Mouse (Mus musculus): ENCODE data around the gene Icosl.
"Not testable (repeated sequence)": the region's sequence is repeated elsewhere in the genome, so short reads cannot be mapped to it uniquely, and the experiment has no call there.

Gene Icosl

GRCm38 (mm10) chr10:78069101-78070011 is at the start of gene Icosl:
Gene Icosl (plus strand): TSS chr10:78069302.
- DNase-seq (ENCODE audit: low spot score in 2 of 2) = peak in 1 of 2 experiments; percentile 30

GRCm38 (mm10) chr10:78019984-78020383 is 49.1 kb upstream of the Icosl start:
- not testable (repeated sequence) for DNase-seq (ENCODE audit: low spot score in 2 of 2)

DNA sequence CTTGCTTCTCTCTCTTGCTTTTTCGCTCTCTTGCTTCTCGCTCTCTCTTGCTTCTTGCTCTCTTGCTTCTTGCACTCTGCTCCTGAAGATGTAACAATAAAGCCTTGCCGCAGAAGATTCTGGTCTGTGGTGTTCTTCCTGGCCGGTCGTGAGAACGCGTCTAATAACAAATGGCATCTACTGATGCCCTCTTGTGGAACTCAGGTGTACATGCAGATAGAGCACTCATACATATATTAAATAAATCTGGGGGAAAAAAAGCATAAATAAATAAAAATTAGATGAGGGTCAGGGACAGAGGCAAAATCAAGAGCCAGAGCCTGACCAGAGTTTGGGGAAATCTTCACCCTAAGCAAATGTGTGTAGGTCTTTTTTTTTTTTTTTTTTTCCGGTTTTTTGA is 43.6 kb upstream of the Icosl start:
- not testable (repeated sequence) for DNase-seq (ENCODE audit: low spot score in 2 of 2)

GRCm38 (mm10) chr10:78028129-78028528 is 41.0 kb upstream of the Icosl start:
- DNase-seq (ENCODE audit: low spot score in 2 of 2) = peak in 1 of 2 experiments; percentile 69

- no peak for DNase-seq (ENCODE audit: low spot score in 2 of 2)
Observed at GRCm38 (mm10) chr10:78029080-78029479, 40.0 kb upstream of the Icosl start.

DNA sequence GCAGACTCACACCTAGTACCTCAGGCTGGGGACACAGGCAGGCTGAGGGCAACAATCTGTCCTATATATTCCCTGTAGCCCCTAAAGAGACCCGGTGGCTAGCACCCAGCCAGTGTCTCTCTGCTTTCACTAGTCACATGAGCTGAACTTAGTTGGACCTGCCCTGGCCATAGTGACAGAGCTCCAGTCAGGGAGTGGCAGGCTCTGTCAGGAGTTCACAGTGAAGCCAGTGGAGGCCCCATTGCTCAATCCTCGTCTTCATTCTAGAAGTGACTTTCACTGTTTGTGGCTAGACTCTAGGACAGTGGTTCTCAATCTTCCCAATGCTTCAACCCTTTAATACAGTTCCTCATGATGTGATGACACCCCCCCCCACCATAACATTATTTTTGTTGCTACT is 37.1 kb upstream of the Icosl start:
- DNase-seq (ENCODE audit: low spot score in 2 of 2) = no peak

GRCm38 (mm10) chr10:78037139-78037538 is 32.0 kb upstream of the Icosl start:
- DNase-seq (ENCODE audit: low spot score in 2 of 2) = no peak

GRCm38 (mm10) chr10:78041647-78042046 is 27.5 kb upstream of the Icosl start, which contains the start of gene Dnmt3l:
Gene Dnmt3l (plus strand): TSS chr10:78041947.
- DNase-seq (ENCODE audit: low spot score in 2 of 2) = no peak

DNA sequence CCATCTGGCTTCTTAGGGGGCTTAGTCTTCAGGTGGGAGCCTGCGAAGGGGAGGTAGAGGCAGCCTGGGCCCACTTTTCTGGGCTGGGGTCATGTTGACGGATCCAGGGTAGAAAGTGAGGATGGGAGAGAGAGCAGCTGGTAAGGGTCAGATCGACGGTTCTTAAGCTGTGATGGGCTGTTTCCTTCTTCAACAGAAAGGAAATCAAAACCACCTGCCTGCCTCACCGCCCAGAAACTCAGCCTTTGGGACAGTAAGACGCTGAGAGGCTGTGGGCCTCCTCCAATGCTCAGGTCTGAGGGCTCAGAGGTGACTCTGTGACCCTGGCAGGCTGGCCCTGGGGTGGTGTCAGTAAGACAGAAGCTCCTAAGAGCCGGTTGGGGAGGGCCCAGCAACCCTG is 27.0 kb upstream of the Icosl start:
- DNase-seq (ENCODE audit: low spot score in 2 of 2) = no peak

DNA sequence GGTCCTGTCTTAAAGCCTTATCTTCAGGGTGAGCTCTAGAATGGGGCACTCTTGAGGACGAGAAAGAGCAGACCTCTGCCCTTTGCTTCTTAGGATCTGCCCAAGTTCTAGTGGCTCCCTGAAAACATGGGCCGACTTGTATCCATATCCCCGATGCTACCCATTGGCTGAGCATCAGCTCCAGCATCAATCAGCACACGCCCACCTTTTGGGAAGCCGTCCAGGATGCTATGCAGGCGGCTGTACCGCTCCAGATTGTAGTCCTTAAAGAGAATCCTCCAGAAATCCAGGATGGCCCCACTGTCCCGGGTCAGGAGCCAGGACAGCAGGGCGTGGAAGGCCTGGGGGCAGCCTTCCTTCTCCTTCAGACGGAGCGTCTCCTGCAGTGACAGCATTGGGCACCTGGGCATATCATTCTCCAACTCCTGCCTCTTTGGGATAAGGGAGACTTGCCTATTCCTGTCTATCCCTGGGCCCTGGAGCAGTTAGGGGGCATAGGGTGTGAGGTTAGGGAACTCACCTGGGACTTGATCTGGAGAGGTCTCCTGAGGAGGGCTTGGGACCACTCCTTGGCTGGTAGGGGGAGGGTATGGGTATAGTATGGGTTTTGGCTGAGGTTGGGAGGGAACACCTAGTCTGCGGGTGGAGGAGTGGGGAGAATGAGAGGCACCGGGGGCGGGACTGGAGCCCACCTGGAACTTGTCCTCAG is 26.3 kb upstream of the Icosl start:
- DNase-seq (ENCODE audit: low spot score in 2 of 2) = peak in 1 of 2 experiments; percentile 29

- peak in 1 of 2 experiments; percentile 52 for DNase-seq (ENCODE audit: low spot score in 2 of 2)
Observed at GRCm38 (mm10) chr10:78043406-78043836, 25.7 kb upstream of the Icosl start, which contains the start of gene Aire. Gene Aire (minus strand): TSS chr10:78043610.

- DNase-seq (ENCODE audit: low spot score in 2 of 2) = no peak
Observed at GRCm38 (mm10) chr10:78044531-78044930, 24.6 kb upstream of the Icosl start.

DNA sequence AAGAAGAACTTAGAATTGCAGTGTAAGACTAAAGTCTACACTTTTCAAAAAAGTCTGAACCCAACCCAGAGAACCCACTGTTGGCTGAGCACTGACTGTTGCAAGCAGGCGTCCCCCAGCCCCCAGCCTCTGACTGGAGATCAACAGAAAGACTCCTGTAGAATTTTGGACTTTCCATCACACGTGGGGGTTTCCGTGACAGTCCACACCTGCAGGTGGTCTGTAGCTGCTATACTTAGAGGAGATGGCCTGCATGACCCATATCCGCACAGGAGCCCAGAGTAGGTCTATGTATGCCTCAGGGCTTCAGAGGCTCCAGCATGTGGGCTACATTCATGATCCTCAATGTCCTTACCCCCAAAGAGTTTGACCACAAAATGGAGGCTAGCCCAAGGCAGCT is 22.7 kb upstream of the Icosl start:
- DNase-seq (ENCODE audit: low spot score in 2 of 2) = no peak

DNA sequence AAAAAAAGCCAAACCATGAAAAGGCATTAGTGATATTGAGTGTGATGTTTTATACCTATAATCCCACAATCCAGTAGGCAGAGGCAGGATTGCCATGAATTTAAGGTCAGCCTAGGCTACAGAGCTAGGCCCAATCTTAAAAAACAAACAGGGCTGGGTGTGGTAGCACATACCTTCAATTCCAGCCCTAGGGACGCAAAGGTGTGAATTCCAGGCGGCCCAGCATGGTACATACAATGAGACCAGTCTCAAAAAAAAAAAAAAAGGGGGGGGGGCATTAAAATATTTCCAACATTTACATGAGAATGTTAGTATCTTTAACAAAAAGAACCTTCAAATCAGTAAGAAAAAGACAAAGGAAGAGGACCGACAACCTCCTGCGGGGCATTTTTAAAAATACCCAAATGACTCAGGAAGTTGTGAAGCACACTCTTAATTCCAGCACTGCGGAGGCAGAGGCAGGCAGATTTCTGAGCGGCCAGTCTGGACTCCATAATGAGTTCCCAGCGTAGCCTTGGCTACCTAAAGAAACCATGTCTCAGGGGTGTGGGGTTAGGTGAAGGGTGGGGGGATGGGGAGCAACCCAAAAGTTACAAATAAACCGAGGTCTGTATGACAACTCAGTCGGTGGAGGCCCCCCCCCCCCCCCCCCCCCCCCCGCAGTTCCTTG is 20.9 kb upstream of the Icosl start:
- no peak for DNase-seq (ENCODE audit: low spot score in 2 of 2)

- DNase-seq (ENCODE audit: low spot score in 2 of 2) = no peak
Observed at GRCm38 (mm10) chr10:78049519-78050035, 19.5 kb upstream of the Icosl start.

DNA sequence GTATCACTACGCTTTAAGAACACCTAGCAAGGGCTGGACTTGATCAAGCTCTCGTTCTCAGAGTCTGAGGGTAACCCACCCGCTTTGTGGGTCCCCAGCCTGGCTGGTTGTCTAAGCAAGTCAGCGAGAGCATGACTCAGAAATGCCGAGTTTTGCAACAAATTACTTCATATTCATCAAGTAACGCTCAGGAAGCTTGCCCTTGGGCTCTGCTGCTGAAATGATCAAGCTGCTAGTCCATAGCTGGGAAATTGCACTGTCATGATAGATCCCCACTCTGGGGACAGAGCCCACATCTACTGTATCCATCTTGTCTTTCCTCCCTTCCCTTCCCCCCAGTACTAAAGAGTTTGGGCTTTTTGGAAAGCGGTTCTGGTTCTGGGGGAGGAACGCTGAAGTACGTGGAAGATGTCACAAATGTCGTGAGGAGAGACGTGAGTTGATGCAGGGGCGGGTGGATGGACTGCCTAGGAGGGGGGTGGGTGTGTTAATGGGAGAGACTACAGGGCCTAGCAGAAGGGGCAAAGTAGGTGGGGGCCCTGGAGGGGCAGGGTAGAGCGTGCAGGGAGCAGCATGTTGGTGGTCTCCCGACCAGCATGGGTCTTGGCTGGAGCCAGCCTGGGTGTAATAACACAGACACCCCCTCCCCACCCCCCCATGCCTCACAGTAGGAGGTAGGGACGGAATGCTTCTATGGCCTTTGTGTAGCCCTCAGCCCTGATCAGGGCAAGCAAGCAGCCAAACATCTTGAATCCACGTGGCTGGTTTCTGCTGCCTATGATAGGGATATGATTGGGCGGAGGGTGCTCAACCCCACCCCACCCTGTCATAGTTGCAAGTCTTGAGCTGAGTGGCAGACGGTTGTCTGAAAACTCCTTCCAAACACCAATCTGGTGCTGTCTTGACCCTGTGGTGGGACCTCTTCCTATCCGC is 14.2 kb upstream of the Icosl start:
- DNase-seq (ENCODE audit: low spot score in 2 of 2) = no peak

GRCm38 (mm10) chr10:78057056-78057455 is 12.0 kb upstream of the Icosl start:
- no peak for DNase-seq (ENCODE audit: low spot score in 2 of 2)

DNA sequence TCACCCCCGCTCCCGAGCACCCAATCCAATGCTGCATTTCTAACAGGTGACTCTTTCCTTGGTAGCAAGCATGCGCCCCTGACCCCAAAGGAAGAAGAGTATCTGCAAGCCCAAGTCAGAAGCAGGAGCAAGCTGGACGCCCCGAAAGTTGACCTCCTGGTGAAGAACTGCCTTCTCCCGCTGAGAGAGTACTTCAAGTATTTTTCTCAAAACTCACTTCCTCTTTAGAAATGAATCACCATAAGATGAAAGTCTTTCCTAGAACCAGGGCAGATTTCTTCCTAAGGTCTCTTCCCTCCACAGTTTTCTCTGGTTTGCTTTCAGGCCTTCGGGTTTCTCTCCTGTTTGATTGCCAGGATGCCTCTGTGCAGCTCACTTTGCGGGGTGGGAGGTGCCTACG is 6.0 kb upstream of the Icosl start:
- DNase-seq (ENCODE audit: low spot score in 2 of 2) = no peak

GRCm38 (mm10) chr10:78067226-78067625 is 1.9 kb upstream of the Icosl start:
- no peak for DNase-seq (ENCODE audit: low spot score in 2 of 2)

DNA sequence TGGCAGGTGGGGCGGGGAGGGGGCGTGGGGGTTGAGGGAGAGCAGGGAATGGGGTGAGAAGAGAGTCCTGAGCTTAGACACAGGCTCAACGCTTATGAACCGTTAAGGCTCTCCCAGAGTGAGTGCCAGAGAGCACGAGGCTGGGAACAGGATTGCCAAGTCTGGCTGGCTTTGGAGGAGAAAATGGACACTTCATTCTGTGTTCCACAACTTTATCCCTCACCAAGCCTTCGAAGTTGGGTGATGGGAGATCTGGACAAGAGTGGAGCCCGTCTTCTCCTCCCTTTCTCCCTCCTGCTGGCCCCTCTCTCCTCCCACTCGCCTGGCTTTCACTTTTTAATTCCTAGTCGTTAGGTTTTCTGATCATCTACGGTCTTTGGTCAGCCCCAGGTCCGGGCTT is 561 bp upstream of the Icosl start:
- DNase-seq (ENCODE audit: low spot score in 2 of 2) = no peak

DNA sequence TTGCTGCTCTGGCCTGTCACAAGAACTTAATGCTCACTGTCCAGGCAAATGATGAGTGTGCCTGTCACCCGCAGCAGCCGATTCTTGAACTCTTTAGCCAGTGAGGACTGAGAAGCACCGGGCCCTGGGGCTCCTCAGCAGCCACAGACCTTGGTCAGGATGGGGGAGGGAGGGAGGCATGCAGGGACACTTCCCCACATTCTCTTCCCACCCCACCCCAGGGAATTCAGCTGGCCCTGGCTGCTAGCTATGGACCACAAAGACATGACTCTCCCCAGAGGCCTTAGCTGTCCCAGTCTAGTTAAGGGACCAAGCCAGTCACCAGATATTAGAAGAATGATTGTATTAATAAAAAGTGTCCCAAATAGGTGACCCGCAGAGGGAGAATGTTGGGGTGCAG is 5.0 kb downstream of the Icosl start:
- DNase-seq (ENCODE audit: low spot score in 2 of 2) = no peak
